Mouse (Mus musculus): Measurements from ENCODE around the gene Stx8. TPM values are rescaled to one million over a fixed set of nuclear protein-coding genes. Genes with fewer than 3 reads are reported as not detected.
A peak's percentile ranks its signal among the peaks of the same experiment; 100 is the strongest.

The Stx8 gene
- polyA plus RNA-seq, 1 experiment from 2014 or later: 59.5 TPM

DNA sequence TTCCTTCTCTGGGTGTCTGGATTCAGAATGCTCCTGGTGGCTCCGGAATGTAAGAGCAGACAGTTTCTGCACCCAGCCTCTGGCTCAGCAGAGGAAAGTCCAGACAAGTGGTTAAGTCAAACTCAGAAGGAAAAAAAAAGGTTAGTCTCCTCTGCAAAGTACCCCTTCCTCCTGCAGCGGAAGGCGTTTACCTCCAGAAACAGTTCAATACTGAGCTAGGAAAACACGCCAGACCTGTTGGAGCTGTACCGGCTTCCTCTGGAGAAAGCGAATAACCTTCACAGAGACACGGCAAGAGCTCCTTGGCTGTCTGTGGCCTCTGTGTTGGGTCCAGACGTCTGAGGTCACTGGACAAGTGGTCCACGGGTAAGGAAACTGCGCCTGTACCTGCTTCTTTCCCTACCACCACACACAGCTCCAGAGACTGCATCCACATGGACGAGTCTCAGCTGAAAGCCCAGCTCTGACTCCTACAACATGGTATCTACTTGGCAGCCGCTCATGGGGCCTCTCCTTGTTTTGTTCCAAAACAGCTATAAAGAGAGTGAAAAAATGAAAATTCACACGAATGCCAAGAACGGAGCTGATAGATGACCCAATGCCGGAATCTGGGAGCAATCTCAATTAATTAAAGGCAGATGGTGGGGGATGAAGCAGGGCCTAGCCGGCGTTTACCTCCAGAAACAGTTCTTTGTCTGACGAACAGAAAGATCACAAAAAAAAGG is 263.1 kb downstream of the Stx8 start:
- Histone ChIP-seq H3K9ac (no peak overlapping the region), H3K4me2 (no peak overlapping the region), H3K4me3 (no peak overlapping the region), H3K4me1 (replicated peaks) (peaks cover 15% of the 10 kb centered on the region), H3K36me3 (no peaks in the 10 kb centered on the region), H3K9me3 (no peaks in the 10 kb centered on the region), H3K27ac (replicated peaks) (0 out of 2 replicates have a peak overlapping the region, but pooled peaks have one; percentile 20), H3K27me3 (peaks cover 8% of the 10 kb centered on the region; the same call in 1 of the 2 replicates)
- ATAC-seq (ENCODE audit: low FRiP score, low read depth): no peak
- WGBS: 48% methylated on average over 18 of the region's 18 CpGs

DNA sequence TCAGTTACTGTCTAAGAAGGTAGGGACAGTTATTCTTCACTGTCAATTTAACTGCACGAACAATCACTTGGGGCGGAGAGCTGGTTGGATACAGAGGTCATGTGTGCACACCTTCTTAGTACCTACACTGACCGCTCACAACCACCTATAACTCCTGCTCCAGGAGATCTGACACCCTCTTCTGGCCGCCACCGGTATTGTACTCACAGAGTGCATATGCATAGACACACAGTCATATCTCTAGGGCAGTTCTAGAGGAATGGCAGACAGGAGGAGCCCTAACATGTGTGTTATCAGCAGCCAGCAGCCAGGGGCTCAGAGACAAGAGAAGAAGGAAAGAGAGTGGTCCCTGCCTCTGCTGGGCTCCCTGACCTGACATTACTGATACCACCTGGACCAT is 265.6 kb downstream of the Stx8 start:
- WGBS: 96% methylated on average over 5 of the region's 5 CpGs
- no peak overlapping the region for H3K4me2 ChIP-seq
- peaks cover 9% of the 10 kb centered on the region; the same call in 1 of the 2 replicates for H3K27me3 ChIP-seq
- no peak for ATAC-seq (ENCODE audit: low FRiP score, low read depth)
- no peaks in the 10 kb centered on the region for H3K36me3 ChIP-seq
- H3K27ac ChIP-seq (replicated peaks): no peak overlapping the region
- H3K4me1 ChIP-seq (replicated peaks): peaks cover 12% of the 10 kb centered on the region
- no peak overlapping the region for H3K4me3 ChIP-seq
- no peak overlapping the region for H3K9ac ChIP-seq
- H3K9me3 ChIP-seq: no peaks in the 10 kb centered on the region

DNA sequence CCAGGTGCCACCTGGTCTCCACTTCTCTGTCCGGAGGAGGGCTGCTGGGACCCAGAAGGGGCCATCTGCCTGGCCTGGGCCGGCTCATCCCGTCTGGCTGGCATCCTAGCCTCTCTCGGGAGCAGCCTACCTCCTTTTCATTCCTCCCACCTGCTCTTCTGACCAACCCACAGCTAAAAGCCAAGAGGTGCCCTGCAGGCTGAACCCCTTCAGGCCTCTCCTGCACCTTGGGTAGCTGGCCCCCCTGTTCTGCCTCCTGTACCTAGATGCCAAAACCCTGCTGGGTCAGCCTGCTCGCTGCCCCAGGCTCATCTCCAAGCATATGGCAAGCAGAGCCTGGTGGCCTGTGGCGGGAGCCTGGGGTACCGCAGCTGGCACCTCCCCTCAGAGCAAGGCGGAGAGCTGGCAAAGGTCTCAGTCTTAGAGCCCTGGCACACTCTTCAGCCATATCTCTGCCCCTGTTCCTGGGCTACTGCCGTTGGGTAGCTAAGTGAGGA is 267.5 kb downstream of the Stx8 start:
- Histone ChIP-seq H3K4me2 (no peak overlapping the region), H3K27ac (replicated peaks) (no peak overlapping the region), H3K36me3 (no peaks in the 10 kb centered on the region), H3K4me3 (no peak overlapping the region), H3K27me3 (peaks cover 20% of the 10 kb centered on the region; the same call in 1 of the 2 replicates), H3K9ac (no peak overlapping the region), H3K4me1 (replicated peaks) (peaks cover 11% of the 10 kb centered on the region), H3K9me3 (no peaks in the 10 kb centered on the region)
- WGBS: 59% methylated on average over 9 of the region's 9 CpGs
- peak; percentile 72 for ATAC-seq (ENCODE audit: low FRiP score, low read depth)

DNA sequence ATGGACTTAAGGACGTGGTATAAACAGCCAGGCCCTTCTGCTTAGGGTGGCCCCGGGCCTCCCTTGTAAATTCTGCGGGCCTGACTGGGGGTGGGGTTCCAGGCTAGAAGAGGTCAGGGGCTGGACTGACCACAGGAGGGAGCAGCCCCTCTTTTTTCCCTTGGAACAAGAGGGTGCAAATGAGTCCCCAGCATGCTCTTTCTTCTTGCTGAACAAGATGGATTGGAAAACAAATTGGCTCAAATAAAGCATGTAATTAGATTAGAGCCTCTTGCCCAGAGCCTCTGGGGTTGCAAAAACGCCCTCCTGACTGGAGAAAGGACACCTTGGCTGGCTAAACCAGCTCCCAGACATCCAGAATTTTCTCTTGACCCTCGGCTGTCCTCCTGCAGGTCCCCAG is 273.8 kb downstream of the Stx8 start:
- WGBS: 11% methylated on average over 5 of the region's 5 CpGs
- H3K4me3 ChIP-seq: no peak overlapping the region

DNA sequence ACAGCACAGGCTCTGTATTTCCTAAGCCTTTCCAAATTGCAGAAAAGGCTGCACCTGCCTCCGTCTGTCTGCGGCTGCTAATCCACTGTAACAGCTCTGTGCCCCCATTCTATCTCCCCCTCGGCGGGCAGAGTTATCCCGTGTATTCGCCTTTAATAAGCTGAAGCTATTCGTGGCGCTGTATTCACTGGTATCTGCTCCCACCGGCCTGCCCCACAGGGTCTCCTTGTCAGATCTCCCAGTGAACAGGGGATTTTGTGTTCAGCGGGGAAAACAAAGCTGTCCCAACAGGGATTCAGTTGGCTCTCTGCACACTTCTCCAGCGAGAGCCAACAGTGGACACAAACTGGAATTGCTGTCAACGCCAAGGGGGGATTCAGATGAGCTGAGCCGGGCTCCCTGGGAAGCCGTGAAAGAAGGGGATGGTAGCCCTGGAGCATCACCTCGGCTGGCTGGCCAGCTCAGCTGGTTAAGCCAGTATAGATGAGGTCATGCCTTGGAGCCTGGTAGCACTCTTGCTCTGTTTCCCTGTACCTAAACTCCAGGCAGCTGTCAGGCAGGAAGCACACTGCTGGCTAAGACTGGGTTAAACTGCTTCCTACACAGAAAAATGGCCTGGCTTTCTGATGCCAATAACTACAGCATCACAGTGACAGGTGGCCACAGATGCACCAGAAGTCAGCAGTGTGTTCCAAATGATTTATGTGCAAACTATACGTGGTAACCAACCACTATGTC is 278.4 kb downstream of the Stx8 start:
- Histone ChIP-seq H3K9me3 (no peaks in the 10 kb centered on the region), H3K36me3 (no peaks in the 10 kb centered on the region), H3K4me1 (replicated peaks) (peaks cover 25% of the 10 kb centered on the region), H3K27me3 (peaks cover 9% of the 10 kb centered on the region; the same call in 1 of the 2 replicates), H3K9ac (no peak overlapping the region), H3K4me2 (no peak overlapping the region), H3K27ac (replicated peaks) (peak overlapping the region; percentile 50; the same call in 1 of the 2 replicates), H3K4me3 (no peak overlapping the region)
- ATAC-seq (ENCODE audit: low FRiP score, low read depth): peak; percentile 49; the same call in 1 of the 2 replicates
- WGBS: 43% methylated on average over 16 of the region's 16 CpGs

More for the DNA sequence above, 273.8 kb downstream of the Stx8 start:
- H3K9ac ChIP-seq: no peak overlapping the region
- ATAC-seq (ENCODE audit: low FRiP score, low read depth): peak; percentile 9; the same call in 1 of the 2 replicates
- H3K9me3 ChIP-seq: no peaks in the 10 kb centered on the region
- no peaks in the 10 kb centered on the region for H3K36me3 ChIP-seq
- peaks cover 19% of the 10 kb centered on the region for H3K4me1 ChIP-seq (replicated peaks)
- H3K27ac ChIP-seq (replicated peaks): no peak overlapping the region
- peaks cover 20% of the 10 kb centered on the region; the same call in 1 of the 2 replicates for H3K27me3 ChIP-seq
- H3K4me2 ChIP-seq: no peak overlapping the region

DNA sequence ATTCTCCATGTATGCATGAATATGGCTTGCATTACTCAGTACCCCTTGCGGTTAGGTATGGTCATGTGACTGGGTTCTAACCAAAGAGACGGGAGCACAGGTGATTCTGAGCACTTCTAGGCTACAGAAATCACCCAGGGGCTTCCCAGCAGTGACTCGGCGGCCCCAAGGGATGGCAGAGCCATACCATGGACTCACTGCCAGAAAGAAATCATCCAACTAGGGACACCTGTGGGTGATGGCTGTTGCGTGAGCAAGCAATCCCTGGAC is 278.9 kb downstream of the Stx8 start:
- H3K27ac ChIP-seq (replicated peaks): peak overlapping the region; percentile 50; the same call in 1 of the 2 replicates
- peaks cover 9% of the 10 kb centered on the region; the same call in 1 of the 2 replicates for H3K27me3 ChIP-seq
- H3K36me3 ChIP-seq: no peaks in the 10 kb centered on the region
- peaks cover 20% of the 10 kb centered on the region for H3K4me1 ChIP-seq (replicated peaks)
- 75% methylated on average over 5 of the region's 5 CpGs for WGBS
- no peak overlapping the region for H3K4me3 ChIP-seq
- ATAC-seq (ENCODE audit: low FRiP score, low read depth): no peak
- H3K9ac ChIP-seq: no peak overlapping the region
- H3K9me3 ChIP-seq: no peaks in the 10 kb centered on the region
- H3K4me2 ChIP-seq: no peak overlapping the region

DNA sequence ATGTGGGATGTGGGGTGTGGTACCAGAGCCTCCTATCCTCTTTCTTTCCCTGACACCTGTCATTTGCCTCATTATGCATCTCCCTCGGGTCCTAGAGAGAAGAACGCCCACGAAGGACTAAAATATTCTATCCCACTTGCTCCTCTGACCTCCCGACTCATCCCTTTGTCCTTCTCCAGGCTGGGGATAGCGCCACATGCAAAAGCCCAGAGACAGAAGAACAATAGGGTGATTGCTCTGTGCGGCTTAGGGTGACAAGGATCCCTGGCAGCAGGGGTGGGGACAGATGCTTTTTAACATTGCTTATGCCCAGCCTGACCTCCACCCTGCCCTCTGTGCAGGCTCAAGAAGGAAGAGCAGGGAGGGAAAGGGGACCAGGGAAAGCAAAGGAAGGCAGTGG is 281.9 kb downstream of the Stx8 start:
- Histone ChIP-seq H3K9me3 (no peaks in the 10 kb centered on the region), H3K27me3 (peaks cover 4% of the 10 kb centered on the region; the same call in 1 of the 2 replicates), H3K36me3 (no peaks in the 10 kb centered on the region), H3K4me2 (no peak overlapping the region), H3K4me3 (no peak overlapping the region), H3K4me1 (replicated peaks) (peaks cover 19% of the 10 kb centered on the region), H3K27ac (replicated peaks) (no peak overlapping the region), H3K9ac (no peak overlapping the region)
- no peak for ATAC-seq (ENCODE audit: low FRiP score, low read depth)
- 19% methylated on average over 6 of the region's 6 CpGs for WGBS

DNA sequence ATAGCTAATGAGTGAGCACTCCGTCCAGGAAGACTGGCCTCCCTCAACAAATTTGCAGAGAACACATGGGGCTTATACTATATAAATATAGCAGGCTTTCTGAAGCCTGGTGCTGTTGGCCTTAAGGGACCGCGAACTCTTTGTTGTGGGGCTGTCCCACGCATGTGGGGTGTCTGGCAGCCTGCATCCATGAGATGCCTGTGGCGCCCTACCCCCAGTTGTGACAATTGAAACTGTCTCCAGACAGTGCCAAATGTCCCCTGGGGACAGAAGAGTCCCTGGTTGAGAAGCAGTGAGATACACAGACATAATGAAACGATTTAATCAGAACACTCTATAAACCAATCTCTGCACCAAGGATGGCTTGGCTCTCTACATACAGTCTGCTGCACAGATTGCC is 284.1 kb downstream of the Stx8 start:
- no peaks in the 10 kb centered on the region for H3K36me3 ChIP-seq
- no peak overlapping the region for H3K9ac ChIP-seq
- no peak for ATAC-seq (ENCODE audit: low FRiP score, low read depth)
- no peak overlapping the region for H3K4me3 ChIP-seq
- H3K4me2 ChIP-seq: no peak overlapping the region
- H3K27me3 ChIP-seq: peaks cover 4% of the 10 kb centered on the region; the same call in 1 of the 2 replicates
- peaks cover 3% of the 10 kb centered on the region for H3K4me1 ChIP-seq (replicated peaks)
- WGBS: 50% methylated on average over 6 of the region's 6 CpGs
- no peaks in the 10 kb centered on the region for H3K9me3 ChIP-seq
- no peak overlapping the region for H3K27ac ChIP-seq (replicated peaks)

DNA sequence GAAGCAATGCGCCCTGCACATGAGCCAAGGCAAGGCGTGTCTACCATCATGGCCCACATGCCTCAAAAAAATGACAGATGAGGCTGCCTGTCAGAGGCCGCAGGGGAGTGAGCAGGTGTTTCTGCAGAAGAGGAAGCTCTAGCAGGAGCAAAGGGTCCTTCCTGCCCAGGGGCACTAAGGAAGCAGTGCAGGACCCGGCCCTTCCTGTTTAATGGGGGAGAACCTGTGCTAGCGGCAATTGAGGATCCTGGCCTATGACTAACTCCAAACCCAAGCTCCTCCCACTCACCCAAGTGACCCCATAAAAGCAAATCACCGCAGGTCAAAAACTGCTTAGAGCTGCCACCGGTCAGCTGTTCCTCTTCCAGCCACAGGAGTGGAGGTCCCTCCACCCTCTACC is 287.5 kb downstream of the Stx8 start:
- no peaks in the 10 kb centered on the region; the same call in 1 of the 2 replicates for H3K4me1 ChIP-seq (replicated peaks)
- no peaks in the 10 kb centered on the region for H3K27me3 ChIP-seq
- WGBS: 97% methylated on average over 7 of the region's 7 CpGs
- no peaks in the 10 kb centered on the region for H3K36me3 ChIP-seq
- no peak overlapping the region for H3K9ac ChIP-seq
- no peak overlapping the region for H3K4me3 ChIP-seq
- no peak for ATAC-seq (ENCODE audit: low FRiP score, low read depth)
- H3K9me3 ChIP-seq: no peaks in the 10 kb centered on the region
- no peak overlapping the region for H3K4me2 ChIP-seq
- H3K27ac ChIP-seq (replicated peaks): no peak overlapping the region

Small RNA genes within 50 kb of the gene (microRNA-seq; reads per million reads assigned to microRNA genes)
- gene Mir6406: not detected

Other genes with a start within 250 kb of the Stx8 start
- gene Glp2r, start 195.0 kb upstream of the Stx8 start, polyA plus RNA-seq (2015; fragmentation: Nextera tagmentation; extraction: Ambion mirVana): 0.03 and 0.16 TPM in 2 replicates
- gene Gsg1l2, start 191.6 kb upstream of the Stx8 start, polyA plus RNA-seq (2015; fragmentation: Nextera tagmentation; extraction: Ambion mirVana): 0.13 TPM in 1 of 2 replicates, not detected in the other
- gene Dhrs7c, start 168.0 kb upstream of the Stx8 start, polyA plus RNA-seq (2015; fragmentation: Nextera tagmentation; extraction: Ambion mirVana): not detected in 2 replicates
- gene Usp43, start 44.0 kb upstream of the Stx8 start, polyA plus RNA-seq (2015; fragmentation: Nextera tagmentation; extraction: Ambion mirVana): 0.46 and 0.97 TPM in 2 replicates
- gene Cfap52, start 542 bp upstream of the Stx8 start, polyA plus RNA-seq (2015; fragmentation: Nextera tagmentation; extraction: Ambion mirVana): 4.1 and 7.1 TPM in 2 replicates